Mouse (Mus musculus) spleen, adult 2 months (tissue): ENCODE results near the gene Ywhag. TPM values are rescaled to one million over a fixed set of nuclear protein-coding genes. Genes with fewer than 3 reads are reported as not detected.

Experiments
- DNase-seq, 2 experiments: peaks; one replicate each; pipeline versions ENCODE4 v3.0.0 to v3.0.0-alpha.2; 2012 to 2021; ENCODE audit warnings: low spot score in 2 of 2, low read depth in 1 of 2
- H3K27ac ChIP-seq: fragments of 200-500 bp; 2 replicates; pipeline ENCODE4 v1.5.1; 2012; ENCODE audit warnings: low read length, inconsistent platforms; ENCODE audit not compliant: insufficient read depth
- H3K27me3 ChIP-seq: fragments of 200-500 bp; 2 replicates; pipeline ENCODE4 v1.6.1; 2012; ENCODE audit warnings: mild to moderate bottlenecking, moderate library complexity, low read length, inconsistent platforms; ENCODE audit not compliant: control insufficient read depth, insufficient read depth
- H3K36me3 ChIP-seq: fragments of 200-500 bp; 2 replicates; pipeline ENCODE4 v1.6.1; 2012; ENCODE audit warnings: mild to moderate bottlenecking, low read length, inconsistent platforms; ENCODE audit not compliant: control insufficient read depth, insufficient read depth
- H3K4me1 ChIP-seq: fragments of 200-500 bp; 2 replicates; pipeline ENCODE4 v1.6.1; 2011; ENCODE audit warnings: inconsistent platforms; ENCODE audit not compliant: control insufficient read depth, insufficient read depth, insufficient read length
- H3K4me3 ChIP-seq: fragments of 200-500 bp; 2 replicates; pipeline ENCODE4 v1.5.1; 2011; ENCODE audit warnings: mild to moderate bottlenecking, inconsistent platforms; ENCODE audit not compliant: insufficient read depth, insufficient read length; ENCODE audit errors: extremely low read depth
- CTCF ChIP-seq: fragments of 200-500 bp; IDR thresholded peaks from 2 replicates; pipeline ENCODE4 v1.5.1; 2011; ENCODE audit warnings: mild to moderate bottlenecking, inconsistent platforms; ENCODE audit not compliant: insufficient read depth, insufficient read length, insufficient replicate concordance; ENCODE audit errors: extremely low read depth
- POLR2A ChIP-seq: fragments of 200-500 bp; IDR thresholded peaks from 2 replicates; pipeline ENCODE4 v1.6.1; 2011; ENCODE audit warnings: low read depth, low read length, inconsistent platforms
- WGBS: fragments of 180-500 bp; shearing (Covaris S2); methylation state at CpG from one replicate; pipeline ENCODE4 v1.1.7; 2018; 5-methylcytosine and 5-hydroxymethylcytosine counted together
- polyA plus RNA-seq: library from polyadenylated mRNA; depleted of rRNA; stranded (reverse); fragments of >200 nt; gene quantifications from 2 replicates; pipeline ENCODE4 v1.2.3, GENCODE M21; 2012

Ywhag gene
- polyA plus RNA-seq, 1 experiment = 40.9 TPM

GRCm38 (mm10) chr5:135892589-135893351 lies 41.6 kb downstream of the Ywhag start:
- DNase-seq = no peak
- peaks cover 4% of the 10 kb centered on the region; the same call in 1 of the 2 replicates for H3K27me3 ChIP-seq
- no peak overlapping the region for H3K4me3 ChIP-seq
- 54% methylated on average over 9 of the region's 9 CpGs for WGBS
- peaks cover 2% of the 10 kb centered on the region; the same call in 1 of the 2 replicates for H3K4me1 ChIP-seq
- H3K36me3 ChIP-seq = no peaks in the 10 kb centered on the region
- no peak overlapping the region for H3K27ac ChIP-seq
- TF ChIP-seq CTCF = no peak
- no peak for TF ChIP-seq POLR2A

GRCm38 (mm10) chr5:135890920-135891319 lies 43.5 kb downstream of the Ywhag start:
- Histone ChIP-seq H3K4me3 (no peak overlapping the region), H3K27ac (no peak overlapping the region), H3K36me3 (no peaks in the 10 kb centered on the region), H3K4me1 (peaks cover 2% of the 10 kb centered on the region; the same call in 1 of the 2 replicates), H3K27me3 (peaks cover 6% of the 10 kb centered on the region)
- no peak for TF ChIP-seq CTCF
- DNase-seq = no peak
- WGBS = 66% methylated on average over 3 of the region's 3 CpGs

GRCm38 (mm10) chr5:135890323-135890722 lies 44.1 kb downstream of the Ywhag start:
- 41% methylated on average over 4 of the region's 4 CpGs for WGBS
- no peak for DNase-seq
- Histone ChIP-seq H3K36me3 (no peaks in the 10 kb centered on the region), H3K4me3 (no peak overlapping the region), H3K27ac (no peak overlapping the region), H3K27me3 (peaks cover 6% of the 10 kb centered on the region), H3K4me1 (peaks cover 2% of the 10 kb centered on the region; the same call in 1 of the 2 replicates)
- TF ChIP-seq CTCF (no peak), POLR2A (no peak)

DNA sequence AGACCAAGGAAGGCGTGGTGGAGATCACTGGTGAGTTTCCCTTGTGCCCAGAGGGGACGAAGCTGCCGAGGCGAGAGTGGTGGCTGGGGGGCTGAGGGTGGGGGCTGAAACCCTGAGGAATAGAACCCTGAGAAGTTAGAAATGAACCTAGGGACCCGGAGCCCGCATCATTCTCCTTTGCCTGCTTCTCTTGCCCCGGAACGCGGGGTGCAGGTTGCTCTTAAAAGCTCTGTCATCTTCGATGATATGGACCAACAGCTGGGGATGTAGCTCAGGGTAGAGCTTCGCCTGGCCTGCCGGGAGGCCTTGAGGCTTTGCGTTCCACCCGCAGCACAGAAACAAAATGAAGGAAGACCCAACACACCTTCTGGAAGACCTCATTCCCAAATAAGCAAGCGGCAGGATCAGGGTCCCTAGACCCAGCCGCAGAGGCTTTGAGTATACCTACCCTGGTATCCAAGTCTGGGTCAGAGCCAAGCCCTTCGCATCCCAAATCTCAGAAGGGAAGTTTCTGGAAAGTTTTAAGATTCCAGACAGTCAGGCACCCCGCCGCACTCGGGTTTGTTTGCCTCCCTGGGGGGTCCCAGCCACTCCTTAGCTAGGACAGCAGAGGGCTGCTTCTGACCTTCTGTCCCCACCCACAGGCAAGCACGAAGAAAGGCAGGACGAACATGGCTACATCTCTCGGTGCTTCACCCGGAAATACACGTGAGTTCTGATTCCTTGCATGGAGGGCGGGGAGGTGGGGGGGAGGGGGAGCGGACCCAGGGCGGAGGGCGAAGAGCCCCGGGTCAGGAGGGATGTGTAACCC lies 45.8 kb downstream of the Ywhag start:
- TF ChIP-seq CTCF (no peak), POLR2A (no peak)
- 10% methylated on average over 30 of the region's 30 CpGs for WGBS
- Histone ChIP-seq H3K4me3 (peak overlapping the region; percentile 33), H3K36me3 (no peaks in the 10 kb centered on the region), H3K4me1 (peaks cover 2% of the 10 kb centered on the region; the same call in 1 of the 2 replicates), H3K27ac (no peak overlapping the region), H3K27me3 (peaks cover 6% of the 10 kb centered on the region)
- no peak for DNase-seq

DNA sequence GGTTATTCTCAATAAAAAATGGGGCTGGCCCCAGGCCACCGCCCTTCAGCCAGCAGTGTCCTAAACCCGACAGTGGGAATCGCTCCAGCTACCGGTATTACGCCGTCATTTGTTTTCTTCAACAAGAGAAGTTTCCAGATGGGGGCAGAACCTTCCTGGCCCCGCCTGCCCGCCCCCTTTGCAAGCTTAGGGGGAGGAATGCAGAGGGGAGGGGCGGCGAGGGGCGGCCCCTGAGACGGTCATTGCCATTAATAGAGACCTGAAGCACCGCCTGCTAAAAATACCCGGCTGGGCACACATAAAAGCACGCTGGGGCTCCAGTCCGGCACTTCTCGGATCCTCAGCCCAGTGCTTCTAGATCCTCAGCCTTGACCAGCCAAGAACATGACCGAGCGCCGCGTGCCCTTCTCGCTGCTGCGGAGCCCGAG lies 46.7 kb downstream of the Ywhag start, which contains the start of gene Hspb1:
TSS of gene Hspb1 (plus strand) at position 245 of the 428 bp plus-strand sequence.
- 4% methylated on average over 24 of the region's 24 CpGs for WGBS
- no peaks in the 10 kb centered on the region for H3K36me3 ChIP-seq
- peaks cover 6% of the 10 kb centered on the region for H3K27me3 ChIP-seq
- peak in 1 of 2 experiments; percentile 15 for DNase-seq
- no peak within 1 kb of the TSS for H3K27ac ChIP-seq
- TF ChIP-seq POLR2A = no peak
- TF ChIP-seq CTCF = no peak
- no peaks in the 10 kb centered on the region; the same call in 1 of the 2 replicates for H3K4me1 ChIP-seq
- H3K4me3 ChIP-seq = peak within 1 kb of the TSS; percentile 33

- no peak overlapping the region for H3K27ac ChIP-seq
- no peak for DNase-seq
- no peaks in the 10 kb centered on the region for H3K36me3 ChIP-seq
- H3K27me3 ChIP-seq = peaks cover 6% of the 10 kb centered on the region
- no peaks in the 10 kb centered on the region; the same call in 1 of the 2 replicates for H3K4me1 ChIP-seq
- no peak overlapping the region for H3K4me3 ChIP-seq
- TF ChIP-seq CTCF = no peak
- no peak for TF ChIP-seq POLR2A
- WGBS = 80% methylated on average over 6 of the region's 6 CpGs
These were observed 49.8 kb downstream of the Ywhag start for GRCm38 (mm10) chr5:135884641-135885040.
